Mouse (Mus musculus) cerebellum, postnatal 4 days (tissue): ENCODE results near the gene Gsta3.
"Not testable (repeated sequence)": the region's sequence is repeated elsewhere in the genome, so short reads cannot be mapped to it uniquely, and the experiment has no call there.

Experiments
- DNase-seq, 2 experiments: peaks; one replicate each; pipeline ENCODE4 v3.0.0; 2022; ENCODE audit warnings: low spot score in 2 of 2, mixed read lengths in 1 of 2

Gsta3 gene

GRCm38 (mm10) chr1:21239911-21240898 lies at the start of gene Gsta3:
TSS of gene Gsta3 (plus strand) at chr1:21240589.
- no peak for DNase-seq

- no peak for DNase-seq
Observed at GRCm38 (mm10) chr1:21206241-21206640, 34.1 kb upstream of the Gsta3 start.

- not testable (repeated sequence) for DNase-seq
Observed at GRCm38 (mm10) chr1:21213537-21213936, 26.9 kb upstream of the Gsta3 start.

- not testable (repeated sequence) for DNase-seq
Observed at GRCm38 (mm10) chr1:21213991-21214692, 26.2 kb upstream of the Gsta3 start.

GRCm38 (mm10) chr1:21218489-21218919 lies 21.9 kb upstream of the Gsta3 start, which contains the start of gene Tmem14a:
TSS of gene Tmem14a (plus strand) at chr1:21218575.
- DNase-seq = peak; percentile 69 to 87

GRCm38 (mm10) chr1:21227756-21228395 lies 12.5 kb upstream of the Gsta3 start:
- DNase-seq = no peak

GRCm38 (mm10) chr1:21228740-21229722 lies 11.4 kb upstream of the Gsta3 start:
- DNase-seq = not testable (repeated sequence)

- no peak for DNase-seq
Observed at GRCm38 (mm10) chr1:21230376-21230775, 10.0 kb upstream of the Gsta3 start.

GRCm38 (mm10) chr1:21231744-21232464 lies 8.5 kb upstream of the Gsta3 start:
- no peak for DNase-seq

GRCm38 (mm10) chr1:21232516-21232915 lies 7.9 kb upstream of the Gsta3 start:
- DNase-seq = no peak

- no peak for DNase-seq
Observed at GRCm38 (mm10) chr1:21235359-21235758, 5.0 kb upstream of the Gsta3 start.

GRCm38 (mm10) chr1:21241096-21241495 lies 707 bp downstream of the Gsta3 start:
- no peak for DNase-seq

GRCm38 (mm10) chr1:21244290-21244960 lies 4.0 kb downstream of the Gsta3 start:
- DNase-seq = no peak

GRCm38 (mm10) chr1:21246136-21246535 lies 5.7 kb downstream of the Gsta3 start:
- DNase-seq = no peak

GRCm38 (mm10) chr1:21247896-21248295 lies 7.5 kb downstream of the Gsta3 start:
- no peak for DNase-seq

GRCm38 (mm10) chr1:21248560-21249390 lies 8.4 kb downstream of the Gsta3 start:
- DNase-seq = no peak

- DNase-seq = no peak
Observed at GRCm38 (mm10) chr1:21251661-21252060, 11.3 kb downstream of the Gsta3 start.

GRCm38 (mm10) chr1:21252566-21253302 lies 12.3 kb downstream of the Gsta3 start:
- DNase-seq = no peak
